Mouse (Mus musculus) limb, embryonic 14.5 days (tissue): ENCODE results near the gene Drg1. TPM values are rescaled to one million over a fixed set of nuclear protein-coding genes. Genes with fewer than 3 reads are reported as not detected.

Experiments used
- ATAC-seq: fragments of 200-750 bp; cut with Nextera tagmentation; 2 replicates; pipeline ENCODE4 v1.8.0; 2017; ENCODE audit warnings: low read depth, moderate number of reproducible peaks, moderate TSS enrichment; ENCODE audit not compliant: low FRiP score
- DNase-seq: peaks from one replicate; pipeline ENCODE4 v3.0.0-alpha.2; 2015; ENCODE audit warnings: low spot score
- H3K27ac ChIP-seq: fragments of 300-500 bp; sonication (generic); replicated peaks from 2 replicates; pipeline ENCODE4 v1.5.1; 2014; ENCODE audit warnings: low read depth, mild to moderate bottlenecking, low read length, moderate library complexity, mixed read lengths
- H3K27me3 ChIP-seq: fragments of 300-500 bp; sonication (generic); 2 replicates; pipeline ENCODE4 v1.6.1; 2014; ENCODE audit warnings: low read length, mixed read lengths; ENCODE audit not compliant: control insufficient read depth, insufficient read depth
- H3K36me3 ChIP-seq: fragments of 300-500 bp; sonication (generic); 2 replicates; pipeline ENCODE4 v1.6.1; 2014; ENCODE audit warnings: mild to moderate bottlenecking, low read length, moderate library complexity, mixed read lengths; ENCODE audit not compliant: control insufficient read depth, insufficient read depth
- H3K4me1 ChIP-seq: fragments of 300-500 bp; sonication (generic); 2 replicates; pipeline ENCODE4 v1.6.1; 2014; ENCODE audit warnings: antibody characterized with exemption, low read length, mixed read lengths; ENCODE audit not compliant: control insufficient read depth, insufficient read depth
- H3K4me2 ChIP-seq: fragments of 300-500 bp; sonication (generic); replicated peaks from 2 replicates; pipeline ENCODE4 v1.6.1; 2014; ENCODE audit warnings: low read depth, mild to moderate bottlenecking, low read length, moderate library complexity; ENCODE audit not compliant: severe bottlenecking
- H3K4me3 ChIP-seq: fragments of 300-500 bp; sonication (generic); replicated peaks from 2 replicates; pipeline ENCODE4 v1.5.1; 2014; ENCODE audit warnings: low read length
- H3K9ac ChIP-seq: fragments of 300-500 bp; sonication (generic); 2 replicates; pipeline ENCODE4 v1.6.1; 2014; ENCODE audit warnings: mild to moderate bottlenecking, low read depth, low read length, moderate library complexity; ENCODE audit not compliant: severe bottlenecking
- H3K9me3 ChIP-seq: fragments of 300-500 bp; sonication (generic); 2 replicates; pipeline ENCODE4 v1.6.1; 2016; ENCODE audit warnings: low read length; ENCODE audit not compliant: control insufficient read depth
- POLR2A ChIP-seq: fragments of 200-500 bp; IDR thresholded peaks from 2 replicates; pipeline ENCODE4 v1.8.0; 2012; ENCODE audit warnings: inconsistent platforms, mild to moderate bottlenecking, moderate library complexity, borderline replicate concordance; ENCODE audit not compliant: insufficient read depth, insufficient read length; ENCODE audit errors: extremely low read depth
- WGBS: fragments of 180-500 bp; shearing (Covaris S2); extraction: QIAGEN DNeasy Blood & Tissue Kit; methylation state at CpG from one replicate; pipeline ENCODE4 v1.1.7; 2014; 5-methylcytosine and 5-hydroxymethylcytosine counted together
- polyA plus RNA-seq, 2 experiments: library from polyadenylated mRNA; depleted of rRNA in 1 of 2; stranded (reverse) in 1 of 2; unstranded in 1 of 2; fragments of >200 nt; fragmentation: Nextera tagmentation in 1 of 2; extraction: Ambion mirVana in 1 of 2; gene quantifications; 2 replicates each; pipeline versions ENCODE4 v1.2.1 to v1.2.3; 2012 to 2014

Drg1 gene
- polyA plus RNA-seq (2012; rRNA removed) (59.7 and 73.8 TPM in 2 replicates), polyA plus RNA-seq (2014; fragmentation: Nextera tagmentation; extraction: Ambion mirVana) (186 and 187 TPM in 2 replicates)

DNA sequence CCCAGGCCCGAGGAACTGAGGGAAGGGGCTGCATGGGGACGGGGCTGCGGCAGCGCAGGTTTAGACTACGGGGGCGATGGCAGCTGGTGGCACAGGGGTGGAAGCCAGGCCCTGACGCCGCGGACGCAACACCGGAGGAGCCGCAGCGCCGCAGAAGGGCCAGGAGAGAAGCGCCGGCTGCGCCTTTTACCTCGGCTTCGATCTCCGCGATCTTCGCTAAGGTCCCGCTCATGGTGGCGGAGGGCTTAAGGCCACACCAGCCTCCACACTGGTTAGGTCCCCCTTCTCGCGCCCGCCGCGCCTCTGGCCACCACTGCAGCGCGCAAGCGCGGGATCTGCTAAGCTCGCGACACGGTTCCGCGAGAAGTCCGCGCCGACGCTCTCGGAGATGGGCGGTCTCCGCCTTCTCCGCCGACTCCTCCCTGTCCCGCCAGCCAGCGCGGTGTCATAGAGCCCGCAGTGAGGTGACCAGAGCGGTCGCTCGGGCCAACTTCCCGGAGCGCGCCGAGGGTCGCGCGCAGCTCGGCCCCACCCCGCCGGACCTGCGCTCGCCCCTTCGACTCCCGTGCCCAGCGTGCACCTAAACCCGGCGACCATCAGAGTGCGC lies at the start of gene Drg1:
TSS of gene Drg1 (minus strand) at position 337 of the 607 bp plus-strand sequence.
- no peaks in the 10 kb centered on the region for H3K9me3 ChIP-seq
- TF ChIP-seq POLR2A = peak; percentile 94
- H3K4me2 ChIP-seq = peak within 1 kb of the TSS; percentile 63
- peak within 1 kb of the TSS; percentile 98 for H3K9ac ChIP-seq
- ATAC-seq = peak; percentile 98
- peaks cover 31% of the 10 kb centered on the region for H3K36me3 ChIP-seq
- H3K27me3 ChIP-seq = no peaks in the 10 kb centered on the region
- 0 out of 2 replicates have a peak, but pooled peaks cover 3% of the 10 kb centered on the region for H3K4me1 ChIP-seq
- peak within 1 kb of the TSS; percentile 90 for H3K4me3 ChIP-seq
- peak; percentile 98 for DNase-seq
- peak within 1 kb of the TSS; percentile 96 for H3K27ac ChIP-seq
- WGBS = under 1% methylated on average over 49 of the region's 72 CpGs

DNA sequence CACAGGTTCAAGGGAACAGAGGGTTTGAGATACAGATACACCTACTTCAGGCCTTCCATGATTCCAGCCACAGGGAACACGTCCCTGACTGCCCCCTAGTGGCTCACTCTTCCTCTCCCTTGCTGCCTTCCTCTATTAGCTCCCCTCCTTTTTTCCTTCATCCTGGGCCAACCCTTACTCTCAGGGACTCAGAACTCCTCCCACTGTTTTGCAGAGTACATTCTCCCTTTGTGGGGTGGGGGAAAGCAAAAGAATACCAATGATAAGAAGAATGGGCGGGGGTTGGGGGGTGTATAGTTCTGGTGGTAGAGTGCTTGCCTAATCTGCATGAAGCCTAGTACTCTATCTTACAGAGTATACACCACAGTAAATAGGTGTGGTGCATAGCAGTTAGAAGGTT lies 47.9 kb upstream of the Drg1 start:
- ATAC-seq (no peak), DNase-seq (peak; percentile 60)
- H3K36me3 ChIP-seq = peaks cover 29% of the 10 kb centered on the region

DNA sequence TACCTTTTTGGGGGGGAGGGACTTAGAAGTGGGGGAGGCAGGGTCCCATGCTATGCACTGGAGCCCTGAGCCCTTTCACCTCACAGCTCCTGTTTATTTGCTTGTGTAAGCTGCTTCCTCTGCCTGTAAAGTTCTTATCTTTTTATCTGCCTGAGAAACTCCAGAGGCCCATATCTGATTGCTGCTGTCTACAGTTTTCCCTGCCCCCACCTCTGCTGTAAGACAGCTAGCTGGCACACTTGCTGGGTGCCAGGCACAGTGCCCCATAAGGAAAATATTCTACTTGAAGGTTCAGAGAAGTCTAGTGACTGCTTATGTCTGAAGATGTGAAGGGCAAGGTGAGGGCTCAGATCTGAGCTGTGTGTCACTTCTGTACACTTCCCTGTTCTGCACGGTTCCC lies 47.1 kb upstream of the Drg1 start:
- WGBS = 82% methylated on average over 1 of the region's 1 CpGs

More for the DNA sequence above, 47.9 kb upstream of the Drg1 start:
- no peaks in the 10 kb centered on the region for H3K27me3 ChIP-seq
- no peaks in the 10 kb centered on the region for H3K9me3 ChIP-seq
- H3K9ac ChIP-seq = no peak overlapping the region
- no peaks in the 10 kb centered on the region for H3K4me1 ChIP-seq
- H3K4me2 ChIP-seq = no peak overlapping the region
- no peak overlapping the region for H3K4me3 ChIP-seq
- H3K27ac ChIP-seq = no peak overlapping the region
- 30% methylated on average over 2 of the region's 2 CpGs for WGBS
- TF ChIP-seq POLR2A = no peak

DNA sequence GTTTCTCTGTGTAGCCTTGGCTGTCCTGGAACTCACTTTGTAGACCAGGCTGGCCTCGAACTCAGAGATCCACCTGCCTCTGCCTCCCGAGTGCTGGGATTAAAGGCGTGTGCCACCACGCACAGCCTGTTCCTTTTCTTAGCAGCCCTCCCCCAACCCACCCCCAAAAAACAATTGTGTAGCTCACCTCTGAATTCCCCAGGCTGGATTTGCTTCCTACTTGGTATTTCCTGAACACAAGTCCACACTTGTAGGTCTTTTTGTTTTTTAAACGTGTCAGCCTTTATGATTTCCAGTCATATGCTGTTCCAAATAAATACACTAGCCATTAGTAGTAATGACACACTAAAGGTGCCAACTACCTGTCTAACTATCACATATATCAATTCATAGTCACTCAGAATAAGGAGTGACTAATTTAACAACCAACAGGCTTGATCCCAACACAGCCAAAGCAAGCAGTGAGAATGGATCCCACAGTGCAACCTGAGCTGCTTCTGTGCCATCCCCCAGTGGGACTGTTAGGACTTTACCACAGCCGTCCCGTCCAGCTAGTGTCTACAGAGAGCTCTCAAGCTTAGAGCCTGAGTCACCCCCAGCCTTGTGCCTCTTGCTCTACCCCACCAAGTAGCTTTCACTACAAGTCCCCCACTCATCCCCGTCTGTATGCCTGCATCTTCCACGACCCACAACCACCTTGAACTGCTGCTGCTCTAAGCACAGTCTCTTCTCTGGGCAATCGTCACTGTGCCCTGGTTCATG lies 45.6 kb upstream of the Drg1 start:
- peaks cover 51% of the 10 kb centered on the region for H3K36me3 ChIP-seq
- no peak overlapping the region for H3K27ac ChIP-seq
- ATAC-seq = no peak
- H3K4me3 ChIP-seq = no peak overlapping the region
- no peak overlapping the region for H3K9ac ChIP-seq
- H3K4me2 ChIP-seq = no peak overlapping the region
- H3K4me1 ChIP-seq = no peaks in the 10 kb centered on the region
- no peak for DNase-seq
- 72% methylated on average over 10 of the region's 10 CpGs for WGBS
- no peak for TF ChIP-seq POLR2A
- H3K9me3 ChIP-seq = no peaks in the 10 kb centered on the region
- no peaks in the 10 kb centered on the region for H3K27me3 ChIP-seq

More for the DNA sequence above, 47.1 kb upstream of the Drg1 start:
- no peaks in the 10 kb centered on the region for H3K4me1 ChIP-seq
- H3K9me3 ChIP-seq = no peaks in the 10 kb centered on the region
- TF ChIP-seq POLR2A = no peak
- H3K27me3 ChIP-seq = no peaks in the 10 kb centered on the region
- no peak overlapping the region for H3K4me3 ChIP-seq
- H3K4me2 ChIP-seq = no peak overlapping the region
- peaks cover 36% of the 10 kb centered on the region for H3K36me3 ChIP-seq
- DNase-seq = no peak
- H3K27ac ChIP-seq = no peak overlapping the region
- no peak for ATAC-seq
- H3K9ac ChIP-seq = no peak overlapping the region

DNA sequence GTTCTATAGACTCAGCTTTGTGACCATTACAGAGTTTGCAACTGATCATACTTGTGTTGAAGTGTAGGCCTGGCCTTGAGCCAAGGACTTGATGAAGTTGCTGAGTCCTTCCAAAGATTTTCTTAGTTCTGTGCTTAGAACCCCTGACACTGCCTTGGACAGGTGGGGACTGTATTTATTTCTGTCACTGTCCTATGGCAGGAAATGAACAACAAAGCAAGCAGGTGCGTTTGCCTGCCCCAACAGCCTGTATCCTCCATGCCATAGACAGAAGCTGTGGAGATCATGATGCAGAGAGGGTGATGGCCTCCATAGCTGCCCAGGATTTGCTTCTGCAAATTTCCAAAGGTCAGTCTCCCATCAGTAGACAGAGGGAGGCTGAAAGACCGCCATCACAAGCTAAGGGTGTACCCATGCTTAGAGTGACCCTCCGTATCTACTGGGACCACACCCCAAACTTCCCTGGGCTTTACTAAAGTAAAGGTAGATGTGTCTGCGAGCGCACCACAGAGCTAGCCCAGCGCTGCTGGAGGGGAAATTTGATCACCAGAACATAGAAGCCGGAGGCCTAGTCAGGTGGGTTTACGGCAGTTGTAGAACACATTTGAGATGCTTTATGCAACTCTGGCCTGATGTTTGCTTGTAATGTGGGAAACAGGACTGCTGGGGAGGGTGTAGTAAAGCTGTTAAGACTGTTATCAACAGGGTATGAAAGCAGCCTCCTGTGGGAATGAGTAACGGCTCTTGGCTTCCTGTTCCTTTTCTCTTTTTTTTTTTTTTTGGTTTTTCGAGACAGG lies 44.8 kb upstream of the Drg1 start:
- TF ChIP-seq POLR2A = no peak
- no peaks in the 10 kb centered on the region for H3K27me3 ChIP-seq
- no peak for ATAC-seq
- no peak overlapping the region for H3K27ac ChIP-seq
- no peak overlapping the region for H3K4me3 ChIP-seq
- H3K36me3 ChIP-seq = peaks cover 59% of the 10 kb centered on the region
- H3K4me2 ChIP-seq = no peak overlapping the region
- DNase-seq = no peak
- 77% methylated on average over 10 of the region's 10 CpGs for WGBS
- H3K9ac ChIP-seq = no peak overlapping the region
- no peaks in the 10 kb centered on the region for H3K4me1 ChIP-seq
- no peaks in the 10 kb centered on the region for H3K9me3 ChIP-seq
